Mouse (Mus musculus) cortical plate, adult 2 months (tissue): ENCODE measurements around the gene Ablim1. TPM values are rescaled to one million over a fixed set of nuclear protein-coding genes. Genes with fewer than 3 reads are reported as not detected.

Experiments used
- H3K27ac ChIP-seq: fragments of 200-500 bp; 2 replicates; pipeline ENCODE4 v1.5.1; 2012; ENCODE audit warnings: low read length, control low read depth, inconsistent platforms; ENCODE audit not compliant: insufficient read depth
- H3K4me1 ChIP-seq: fragments of 200-500 bp; 2 replicates; pipeline ENCODE4 v1.6.1; 2011; ENCODE audit warnings: low read length; ENCODE audit not compliant: control insufficient read depth, insufficient read depth
- H3K4me3 ChIP-seq: fragments of 200-500 bp; 2 replicates; pipeline ENCODE4 v1.5.1; 2011; ENCODE audit warnings: mild to moderate bottlenecking, low read length, control low read depth; ENCODE audit not compliant: insufficient read depth
- CTCF ChIP-seq: fragments of 200-500 bp; IDR thresholded peaks from 2 replicates; pipeline ENCODE4 v1.5.1; 2011; ENCODE audit warnings: mild to moderate bottlenecking, control low read depth, low read length; ENCODE audit not compliant: insufficient read depth; ENCODE audit errors: extremely low read depth
- POLR2A ChIP-seq: fragments of 200-500 bp; IDR thresholded peaks from 2 replicates; pipeline ENCODE4 v1.6.1; 2011; ENCODE audit warnings: mild to moderate bottlenecking, low read length, control low read depth; ENCODE audit not compliant: insufficient read depth; ENCODE audit errors: extremely low read depth
- polyA plus RNA-seq: library from polyadenylated mRNA; depleted of rRNA; stranded (reverse); fragments of >200 nt; gene quantifications from 2 replicates; pipeline ENCODE4 v1.2.3, GENCODE M21; 2012

Gene Ablim1
- polyA plus RNA-seq, 1 experiment, result 50.0 TPM

DNA sequence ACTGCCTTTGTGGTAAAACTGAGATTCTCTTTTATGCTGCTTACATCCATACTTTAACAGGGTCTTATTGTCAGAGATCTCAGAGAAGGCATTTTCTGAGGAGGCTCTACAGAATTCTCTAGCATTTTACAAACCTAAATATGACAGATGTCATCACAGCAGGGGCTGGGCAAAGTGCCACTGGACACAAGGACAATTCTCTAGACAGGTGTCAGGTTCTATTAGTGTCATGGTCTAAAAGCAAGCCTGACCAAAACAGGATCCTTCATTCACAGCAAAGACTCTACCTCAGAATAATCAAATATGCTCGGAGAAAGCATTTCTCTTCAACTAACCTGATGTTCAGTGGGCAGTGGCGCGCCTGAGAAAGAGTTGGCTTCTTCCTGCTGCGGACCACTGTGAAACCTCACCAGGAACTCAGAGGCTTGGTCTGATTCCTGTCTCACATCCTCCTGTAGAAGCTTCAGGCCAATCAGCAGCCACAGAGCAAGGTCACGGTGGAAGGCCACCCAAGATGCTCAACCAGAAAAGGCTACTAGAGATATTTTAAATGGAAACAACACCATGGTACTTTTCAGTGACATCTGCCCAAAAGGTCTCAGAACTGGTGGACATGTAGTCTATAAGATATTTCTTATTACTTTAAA lies 230.1 kb downstream of the Ablim1 start:
- no peak for TF ChIP-seq CTCF
- TF ChIP-seq POLR2A, result no peak
- peaks cover under 1% of the 10 kb centered on the region; the same call in 1 of the 2 replicates for H3K4me1 ChIP-seq
- no peak overlapping the region for H3K27ac ChIP-seq
- no peak overlapping the region for H3K4me3 ChIP-seq

DNA sequence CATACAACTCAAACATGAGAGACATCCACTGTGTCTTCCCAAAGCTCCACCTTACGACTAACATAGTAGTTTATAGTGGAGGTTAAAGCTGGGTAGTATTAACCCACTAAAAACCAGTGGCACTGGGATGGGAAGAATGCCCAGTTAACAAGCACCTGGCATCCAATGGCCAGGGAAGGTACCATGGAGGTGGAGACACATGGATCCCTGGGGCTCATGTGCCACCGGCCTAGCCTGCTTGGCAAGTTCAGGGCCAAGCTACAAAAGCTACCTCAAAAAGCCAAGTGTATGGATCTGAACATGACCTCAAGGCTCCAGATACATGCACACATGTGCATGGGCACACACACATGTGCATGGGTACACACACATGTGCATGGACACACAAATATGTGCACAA lies 230.8 kb downstream of the Ablim1 start:
- TF ChIP-seq CTCF, result no peak
- TF ChIP-seq POLR2A, result no peak
- H3K4me3 ChIP-seq, result no peak overlapping the region
- H3K27ac ChIP-seq, result no peak overlapping the region
- peaks cover 4% of the 10 kb centered on the region for H3K4me1 ChIP-seq

DNA sequence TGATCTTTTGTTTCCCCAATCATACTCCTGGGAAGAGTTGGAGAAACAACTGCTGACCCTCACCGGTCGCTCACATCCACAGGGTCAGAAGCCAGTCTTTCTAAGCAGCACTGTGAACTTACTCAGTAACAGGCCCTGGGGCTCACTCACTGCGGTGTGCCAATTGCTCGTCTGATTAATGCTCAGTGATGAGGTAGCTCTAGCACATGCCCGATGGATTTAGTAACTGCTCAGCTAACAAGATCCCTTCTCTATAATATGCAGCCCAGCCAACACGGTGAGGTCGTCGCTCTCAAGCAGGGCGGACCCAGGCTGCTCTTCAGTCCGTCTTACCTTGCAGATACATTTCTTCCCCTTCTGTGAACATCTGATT lies 231.6 kb downstream of the Ablim1 start:
- no peak for TF ChIP-seq POLR2A
- no peak for TF ChIP-seq CTCF
- Histone ChIP-seq H3K4me3 (no peak overlapping the region), H3K27ac (no peak overlapping the region), H3K4me1 (peaks cover 4% of the 10 kb centered on the region)

DNA sequence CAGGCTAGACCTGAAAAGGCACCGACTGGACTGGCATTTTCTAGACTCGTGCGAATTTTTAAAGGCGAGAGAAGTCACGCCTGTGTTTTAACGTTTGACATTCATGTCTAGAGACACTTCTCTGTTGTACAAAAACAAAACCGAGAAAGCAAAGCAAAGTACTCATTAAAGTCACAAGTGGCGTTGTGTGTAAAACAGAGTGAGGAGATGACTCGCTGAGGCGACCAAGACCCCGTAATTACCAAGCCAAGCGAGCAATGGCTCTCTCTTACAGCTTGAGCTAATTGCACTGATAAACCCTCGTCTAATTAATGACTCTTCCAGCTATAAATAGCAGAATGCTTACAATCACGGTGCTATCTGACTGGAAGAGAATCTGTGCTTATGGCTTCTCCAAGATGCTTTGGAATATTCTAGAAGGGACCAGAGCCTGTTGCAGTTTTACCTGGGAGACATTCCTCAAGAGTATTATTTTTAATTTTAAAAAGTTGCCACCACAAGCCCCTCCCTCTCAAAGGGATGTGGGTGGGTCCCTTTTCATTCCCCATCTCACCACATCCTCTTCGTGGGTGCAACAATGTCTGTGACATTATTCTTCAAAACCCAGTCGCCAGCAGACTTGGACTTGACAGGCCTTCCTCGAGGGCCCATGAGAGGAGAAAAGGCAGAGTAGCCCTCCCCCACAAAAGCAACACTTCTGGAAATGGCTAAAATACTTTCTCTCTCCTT lies 232.1 kb downstream of the Ablim1 start:
- Histone ChIP-seq H3K27ac (no peak overlapping the region), H3K4me3 (no peak overlapping the region), H3K4me1 (peaks cover 4% of the 10 kb centered on the region)
- no peak for TF ChIP-seq POLR2A
- no peak for TF ChIP-seq CTCF

DNA sequence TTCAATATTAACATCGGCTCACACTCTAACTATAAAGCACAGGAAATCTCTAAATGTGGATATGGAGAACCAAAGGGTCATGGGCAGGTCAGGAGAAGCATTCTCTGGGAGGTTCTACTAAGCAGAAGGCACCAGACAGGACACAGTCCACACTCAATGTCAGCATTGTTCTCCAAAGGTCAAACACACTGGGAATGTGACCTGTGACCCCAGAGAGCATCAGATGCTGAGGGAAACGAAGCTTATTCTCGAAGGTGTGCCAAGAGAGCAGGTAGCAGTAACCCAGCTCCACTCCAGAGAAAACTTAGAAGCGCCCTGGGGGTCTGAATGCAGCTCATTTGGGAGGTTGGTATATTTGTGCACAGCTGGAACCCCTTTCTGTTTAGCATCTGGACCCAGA lies 233.2 kb downstream of the Ablim1 start:
- Histone ChIP-seq H3K4me1 (peaks cover 4% of the 10 kb centered on the region), H3K27ac (no peak overlapping the region), H3K4me3 (no peak overlapping the region)
- TF ChIP-seq CTCF (no peak), POLR2A (no peak)

DNA sequence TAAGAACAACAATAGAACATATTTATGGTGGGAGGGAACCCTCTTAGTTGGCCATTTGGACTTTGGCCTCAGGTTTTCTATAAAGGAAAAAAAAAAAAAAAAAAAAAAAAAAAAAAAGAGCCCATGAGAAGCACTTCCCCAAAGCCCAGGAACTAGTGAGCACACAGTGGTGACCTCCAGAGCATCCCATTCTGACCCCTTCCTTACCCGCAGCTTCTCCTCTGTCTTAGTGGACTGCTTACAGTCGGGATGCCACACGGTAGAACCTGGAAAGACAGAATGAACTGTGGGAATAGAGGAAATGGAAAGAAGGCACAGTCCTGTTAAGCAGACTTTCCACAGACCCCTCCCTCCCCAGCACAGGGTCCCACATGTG lies 235.1 kb downstream of the Ablim1 start:
- peaks cover 4% of the 10 kb centered on the region for H3K4me1 ChIP-seq
- TF ChIP-seq POLR2A, result no peak
- TF ChIP-seq CTCF, result no peak
- H3K27ac ChIP-seq, result no peak overlapping the region
- no peak overlapping the region for H3K4me3 ChIP-seq

DNA sequence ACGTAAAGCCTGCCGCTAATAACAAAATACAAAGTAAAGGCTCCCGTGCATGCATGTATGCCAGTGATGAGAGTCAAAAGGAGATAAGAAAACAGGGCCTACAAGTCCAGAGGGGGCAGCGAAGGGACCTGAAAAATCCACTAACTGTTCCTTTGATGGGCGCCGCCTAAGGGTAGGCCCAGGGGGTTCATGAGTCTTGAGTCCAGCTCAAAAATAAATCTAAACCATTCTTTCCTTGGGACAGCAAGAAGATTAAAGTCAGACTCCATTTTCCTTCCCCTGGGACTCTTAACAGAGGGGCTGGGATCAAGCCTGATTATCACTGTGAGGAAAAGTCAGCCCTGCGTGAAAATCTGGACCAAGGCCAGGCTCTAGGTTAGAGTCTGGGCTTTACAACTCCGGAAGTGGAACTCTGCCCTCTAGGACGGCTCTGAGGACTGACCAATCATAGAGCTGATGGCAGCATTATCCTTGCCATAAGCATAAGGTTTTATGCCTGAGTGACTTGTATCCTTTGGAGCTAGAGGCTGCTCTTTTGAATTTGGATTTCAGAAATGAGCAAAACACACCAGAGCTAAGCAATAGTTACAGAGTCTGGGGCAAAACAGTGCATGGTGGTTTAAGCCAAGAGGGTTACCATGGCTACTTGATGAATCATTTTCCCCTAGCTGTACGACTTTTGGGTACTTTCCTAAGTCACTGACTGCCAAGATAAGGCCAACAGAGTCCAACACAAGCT lies 235.7 kb downstream of the Ablim1 start:
- peaks cover 4% of the 10 kb centered on the region for H3K4me1 ChIP-seq
- H3K27ac ChIP-seq, result 0 out of 2 replicates have a peak overlapping the region, but pooled peaks have one; percentile 12
- TF ChIP-seq POLR2A (no peak), CTCF (no peak)
- H3K4me3 ChIP-seq, result no peak overlapping the region

DNA sequence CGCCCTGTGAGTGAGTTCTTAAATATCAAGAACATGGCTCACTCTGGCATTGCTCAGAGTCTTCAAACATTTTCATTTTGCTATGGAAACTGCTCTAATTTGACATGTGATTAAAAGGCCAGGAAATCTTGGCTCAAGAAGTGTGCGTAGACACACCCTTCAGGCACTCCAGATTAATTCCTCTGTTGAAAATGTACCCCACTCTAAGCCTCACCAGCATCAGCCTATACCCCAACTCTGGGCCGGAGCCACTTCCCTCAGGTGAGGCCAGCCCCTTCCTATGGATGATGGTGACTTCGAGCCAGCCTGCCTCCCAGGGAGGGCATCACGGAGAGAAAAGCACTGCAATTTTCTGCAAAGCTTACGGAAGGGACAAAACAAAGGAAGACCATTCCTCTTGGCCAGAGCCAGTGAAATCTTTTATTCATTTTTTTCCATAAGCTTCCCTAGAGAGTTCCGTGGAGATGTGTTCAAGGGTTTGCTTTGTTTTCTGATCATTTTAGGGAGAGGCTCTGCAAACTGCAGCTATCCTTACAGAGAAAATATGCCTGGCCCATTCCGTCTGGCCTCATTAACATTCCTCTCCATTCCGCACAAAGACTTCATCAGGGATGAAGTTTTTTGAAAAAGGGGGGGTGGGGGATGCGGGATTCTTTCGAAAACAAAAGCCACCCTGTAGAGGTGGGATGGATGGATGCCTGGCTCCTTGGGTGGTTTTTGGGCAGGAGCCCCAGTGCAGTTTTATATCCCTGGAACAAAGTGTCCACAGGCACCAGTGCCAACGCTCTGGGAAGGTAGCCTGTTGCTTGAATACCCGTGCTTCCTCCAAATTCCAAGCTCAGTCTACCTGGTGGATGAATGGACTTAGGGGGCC lies 236.7 kb downstream of the Ablim1 start:
- Histone ChIP-seq H3K4me1 (peaks cover 4% of the 10 kb centered on the region), H3K27ac (no peak overlapping the region), H3K4me3 (no peak overlapping the region)
- TF ChIP-seq CTCF (no peak), POLR2A (no peak)

DNA sequence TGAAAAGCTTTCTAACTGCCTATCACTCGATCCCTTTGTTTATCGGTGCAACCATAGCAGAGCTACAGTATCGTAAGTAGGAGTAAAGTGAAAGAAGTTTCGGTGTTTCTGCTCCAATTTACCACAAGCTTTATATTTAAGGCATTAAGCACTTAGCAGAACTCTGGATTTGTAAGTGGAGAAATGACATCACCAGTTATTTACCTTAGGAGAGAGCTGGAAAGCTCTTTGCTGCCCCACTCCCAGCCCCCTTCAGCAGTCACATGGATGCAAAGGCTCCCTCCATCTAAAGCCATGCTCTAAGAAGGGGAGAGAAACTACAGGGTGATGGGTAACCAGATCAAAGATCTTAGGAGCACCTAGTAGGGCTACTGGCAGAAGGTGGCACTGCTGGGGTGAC lies 241.3 kb downstream of the Ablim1 start:
- TF ChIP-seq CTCF (no peak), POLR2A (no peak)
- Histone ChIP-seq H3K4me3 (no peak overlapping the region), H3K27ac (no peak overlapping the region), H3K4me1 (peaks cover 3% of the 10 kb centered on the region; the same call in 1 of the 2 replicates)
